Mouse (Mus musculus): ENCODE measurements around the gene N4bp3. TPM values are rescaled to one million over a fixed set of nuclear protein-coding genes. Genes with fewer than 3 reads are reported as not detected.

Gene N4bp3
- polyA plus RNA-seq, 1 experiment = 9.1 TPM

DNA sequence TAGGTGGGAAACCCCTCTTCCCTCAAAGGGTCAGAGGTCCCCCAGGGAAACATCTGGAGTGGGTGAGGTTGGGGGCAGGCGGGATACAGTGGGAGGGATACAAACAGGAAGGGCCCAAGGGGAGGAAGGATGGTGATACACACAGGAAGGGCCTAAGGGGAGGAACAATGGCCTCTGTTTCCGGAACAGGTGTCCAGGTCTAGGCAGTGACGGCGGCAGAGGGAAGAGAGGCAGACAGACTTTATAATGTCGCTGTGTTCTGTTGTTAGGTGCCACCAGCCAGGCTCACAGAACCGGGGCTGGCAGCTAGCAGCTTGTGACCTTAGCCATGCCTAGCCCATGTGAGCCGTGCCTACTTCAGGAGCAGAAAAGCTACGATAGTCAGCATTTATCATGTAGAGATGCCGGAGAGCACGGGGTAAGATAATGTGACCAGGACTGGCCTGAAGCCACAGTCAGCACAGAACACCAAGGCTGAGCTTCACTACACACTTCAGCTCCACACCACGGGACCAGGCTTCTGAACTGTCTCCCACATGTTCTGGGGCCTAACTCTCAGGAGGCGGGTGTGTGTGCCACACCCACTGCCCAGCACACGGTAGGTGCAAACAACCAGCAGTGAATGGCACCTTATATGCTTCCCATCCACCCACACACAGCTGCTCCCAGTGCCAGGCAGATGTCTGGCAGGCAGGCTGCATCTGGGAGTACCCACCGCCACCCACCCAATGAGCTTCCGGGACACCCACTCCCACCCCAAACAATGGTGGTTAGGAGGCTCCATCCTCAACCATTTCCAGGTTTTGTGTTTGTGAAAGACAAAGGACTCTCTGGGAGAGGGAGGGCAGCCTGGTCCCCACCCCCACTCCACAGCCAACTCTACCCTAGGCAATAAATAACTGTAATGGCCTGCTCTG lies 3.6 kb downstream of the N4bp3 start:
- Histone ChIP-seq H3K27ac (ENCODE audit: insufficient read depth, low read length) (0 out of 2 replicates have a peak overlapping the region, but pooled peaks have one; percentile 32), H3K4me3 (ENCODE audit: insufficient read depth, low read length) (no peak overlapping the region), H3K4me1 (ENCODE audit: control insufficient read depth, insufficient read depth, low read length) (peaks cover 2% of the 10 kb centered on the region; the same call in 1 of the 2 replicates)
- TF ChIP-seq CTCF (IDR thresholded peaks at IDR 0.05; ENCODE audit: extremely low read depth, insufficient read depth, low read length) (no peak), POLR2A (IDR thresholded peaks at IDR 0.05; ENCODE audit: extremely low read depth, insufficient read depth, low read length) (no peak)

DNA sequence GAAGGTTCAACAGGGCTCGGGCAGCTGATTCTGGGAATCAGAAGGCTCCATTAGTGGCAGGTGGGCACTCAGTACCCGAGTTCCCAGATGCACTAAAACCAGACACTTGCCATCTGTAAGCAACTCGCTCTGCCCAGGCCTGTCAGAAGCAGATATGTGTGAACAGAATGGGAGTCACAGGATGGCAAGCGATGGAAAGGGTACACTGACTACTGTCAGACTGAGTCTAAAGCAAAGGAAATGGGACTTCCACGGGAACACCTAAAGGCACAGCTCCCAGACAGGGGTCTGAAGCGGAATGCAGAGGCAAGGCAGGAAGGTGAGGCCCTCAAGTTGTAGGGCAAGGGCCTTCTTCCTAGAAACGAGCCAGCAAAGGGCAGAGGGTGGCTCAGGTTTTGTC lies 4.4 kb downstream of the N4bp3 start:
- TF ChIP-seq POLR2A (IDR thresholded peaks at IDR 0.05; ENCODE audit: extremely low read depth, insufficient read depth, low read length) = no peak
- TF ChIP-seq CTCF (IDR thresholded peaks at IDR 0.05; ENCODE audit: extremely low read depth, insufficient read depth, low read length) = no peak
- no peak overlapping the region for H3K27ac ChIP-seq (ENCODE audit: insufficient read depth, low read length)

DNA sequence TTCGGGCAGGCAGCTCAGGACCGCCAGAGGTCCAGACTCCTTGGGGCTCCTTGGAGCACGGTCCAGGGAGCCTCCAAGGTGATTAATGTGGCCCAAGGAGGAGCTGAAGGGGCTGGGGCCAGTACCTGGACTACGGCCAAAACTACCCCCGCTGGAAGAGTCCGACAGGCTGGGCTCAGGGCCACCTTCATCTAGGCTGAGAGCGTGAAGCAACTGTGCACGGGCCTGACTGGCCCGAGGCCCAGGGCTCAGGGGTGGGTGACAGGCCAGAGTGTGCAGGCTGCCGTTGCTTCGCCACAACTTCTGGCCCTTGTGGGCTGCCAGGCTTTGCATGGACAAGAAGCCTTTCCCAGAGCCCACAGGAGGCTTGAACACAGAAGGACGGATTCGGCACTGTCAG lies 5.3 kb downstream of the N4bp3 start:
- peaks cover 2% of the 10 kb centered on the region; the same call in 1 of the 2 replicates for H3K4me1 ChIP-seq (ENCODE audit: control insufficient read depth, insufficient read depth, low read length)
- TF ChIP-seq CTCF (IDR thresholded peaks at IDR 0.05; ENCODE audit: extremely low read depth, insufficient read depth, low read length) = no peak
- no peak for TF ChIP-seq POLR2A (IDR thresholded peaks at IDR 0.05; ENCODE audit: extremely low read depth, insufficient read depth, low read length)
- no peak overlapping the region for H3K27ac ChIP-seq (ENCODE audit: insufficient read depth, low read length)
- no peak overlapping the region for H3K4me3 ChIP-seq (ENCODE audit: insufficient read depth, low read length)

More for the DNA sequence above, 4.4 kb downstream of the N4bp3 start:
- H3K4me3 ChIP-seq (ENCODE audit: insufficient read depth, low read length) = no peak overlapping the region
- peaks cover 2% of the 10 kb centered on the region; the same call in 1 of the 2 replicates for H3K4me1 ChIP-seq (ENCODE audit: control insufficient read depth, insufficient read depth, low read length)

DNA sequence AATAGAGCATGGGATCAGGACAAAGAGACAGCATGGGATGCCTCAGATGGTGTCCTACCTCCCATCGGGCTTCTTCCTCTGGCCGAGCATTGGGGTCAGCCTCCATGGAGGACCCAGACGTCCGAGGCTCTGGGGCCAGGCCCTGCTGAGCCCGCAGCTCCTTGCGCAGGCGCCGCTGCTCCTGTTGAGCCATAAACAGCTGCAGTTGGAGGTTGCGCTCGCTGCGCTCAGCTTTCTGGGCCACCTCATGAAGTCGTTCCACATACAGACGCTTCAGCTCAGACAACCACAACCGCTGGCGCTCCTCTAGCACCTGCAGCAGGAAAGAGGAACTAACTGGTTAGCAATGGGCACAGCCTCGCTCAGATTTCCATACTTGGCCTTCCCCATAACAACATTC lies 6.4 kb downstream of the N4bp3 start:
- no peak for TF ChIP-seq POLR2A (IDR thresholded peaks at IDR 0.05; ENCODE audit: extremely low read depth, insufficient read depth, low read length)
- no peak for TF ChIP-seq CTCF (IDR thresholded peaks at IDR 0.05; ENCODE audit: extremely low read depth, insufficient read depth, low read length)
- Histone ChIP-seq H3K4me1 (ENCODE audit: control insufficient read depth, insufficient read depth, low read length) (peaks cover 2% of the 10 kb centered on the region; the same call in 1 of the 2 replicates), H3K4me3 (ENCODE audit: insufficient read depth, low read length) (no peak overlapping the region), H3K27ac (ENCODE audit: insufficient read depth, low read length) (no peak overlapping the region)

DNA sequence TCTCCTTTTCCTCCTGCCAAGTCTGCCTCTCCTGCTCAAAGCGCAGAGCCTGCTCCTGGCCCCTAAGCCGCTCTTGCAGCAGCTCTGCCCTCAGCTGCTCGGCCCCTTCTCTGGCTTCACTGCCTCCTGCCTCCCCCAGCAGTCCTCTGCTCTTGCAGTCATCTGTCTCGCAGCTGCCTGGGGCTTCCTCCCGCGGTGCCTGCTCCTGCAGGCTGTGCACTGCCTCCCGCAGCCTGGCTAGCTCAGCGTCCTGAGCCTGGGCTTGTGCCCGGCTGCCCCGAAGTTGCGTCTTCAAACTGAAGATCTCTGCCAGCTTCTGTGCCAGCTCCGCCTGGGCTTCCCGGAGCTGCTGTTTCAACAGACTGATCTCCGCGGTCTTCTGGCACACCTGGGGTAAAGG lies 6.9 kb downstream of the N4bp3 start:
- Histone ChIP-seq H3K4me3 (ENCODE audit: insufficient read depth, low read length) (no peak overlapping the region), H3K4me1 (ENCODE audit: control insufficient read depth, insufficient read depth, low read length) (peaks cover 2% of the 10 kb centered on the region; the same call in 1 of the 2 replicates), H3K27ac (ENCODE audit: insufficient read depth, low read length) (no peak overlapping the region)
- no peak for TF ChIP-seq CTCF (IDR thresholded peaks at IDR 0.05; ENCODE audit: extremely low read depth, insufficient read depth, low read length)
- TF ChIP-seq POLR2A (IDR thresholded peaks at IDR 0.05; ENCODE audit: extremely low read depth, insufficient read depth, low read length) = no peak

DNA sequence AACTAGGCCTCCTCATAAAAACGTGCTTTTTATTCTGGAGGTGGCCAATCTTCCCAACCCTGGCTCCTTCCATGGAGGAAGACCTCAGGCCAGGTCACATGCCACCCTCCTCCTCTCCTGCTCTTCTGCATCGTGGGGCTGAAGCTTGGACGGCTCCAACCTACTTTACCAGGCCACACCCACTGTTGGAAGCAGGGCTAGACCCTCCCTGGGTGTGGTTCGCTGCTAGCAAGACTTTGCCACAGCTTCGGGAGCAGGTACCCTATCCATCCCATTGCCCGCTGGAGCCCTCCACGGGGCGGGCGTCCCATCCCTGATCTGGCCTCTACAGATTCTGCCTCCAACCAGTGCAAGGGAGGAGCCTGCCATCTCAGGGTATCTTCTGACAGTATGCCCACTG lies 7.4 kb downstream of the N4bp3 start:
- TF ChIP-seq POLR2A (IDR thresholded peaks at IDR 0.05; ENCODE audit: extremely low read depth, insufficient read depth, low read length) (no peak), CTCF (IDR thresholded peaks at IDR 0.05; ENCODE audit: extremely low read depth, insufficient read depth, low read length) (no peak)
- H3K27ac ChIP-seq (ENCODE audit: insufficient read depth, low read length) = no peak overlapping the region
- peaks cover 2% of the 10 kb centered on the region; the same call in 1 of the 2 replicates for H3K4me1 ChIP-seq (ENCODE audit: control insufficient read depth, insufficient read depth, low read length)
- no peak overlapping the region for H3K4me3 ChIP-seq (ENCODE audit: insufficient read depth, low read length)

DNA sequence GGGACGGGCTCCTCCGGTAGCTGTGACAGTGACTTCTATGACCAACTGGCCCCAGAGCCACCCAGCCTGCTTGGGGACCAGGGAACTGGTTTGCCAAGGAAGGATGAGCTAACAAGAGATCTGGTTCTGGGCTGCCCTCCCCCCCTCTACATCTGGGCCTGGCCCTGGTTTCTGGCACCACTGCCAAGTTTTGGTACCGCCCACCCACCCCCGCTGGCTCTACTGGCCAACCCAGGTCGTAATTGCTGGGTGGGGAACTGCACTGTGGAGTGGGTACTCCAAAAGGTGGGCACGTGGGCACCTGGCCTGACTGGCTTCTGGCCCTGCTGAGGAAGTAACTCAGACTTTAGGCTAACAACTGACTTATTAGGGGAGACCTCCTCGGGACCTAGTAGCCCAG lies 9.9 kb downstream of the N4bp3 start:
- Histone ChIP-seq H3K4me1 (ENCODE audit: control insufficient read depth, insufficient read depth, low read length) (0 out of 2 replicates have a peak, but pooled peaks cover 1% of the 10 kb centered on the region), H3K27ac (ENCODE audit: insufficient read depth, low read length) (no peak overlapping the region), H3K4me3 (ENCODE audit: insufficient read depth, low read length) (no peak overlapping the region)
- no peak for TF ChIP-seq CTCF (IDR thresholded peaks at IDR 0.05; ENCODE audit: extremely low read depth, insufficient read depth, low read length)
- TF ChIP-seq POLR2A (IDR thresholded peaks at IDR 0.05; ENCODE audit: extremely low read depth, insufficient read depth, low read length) = no peak

DNA sequence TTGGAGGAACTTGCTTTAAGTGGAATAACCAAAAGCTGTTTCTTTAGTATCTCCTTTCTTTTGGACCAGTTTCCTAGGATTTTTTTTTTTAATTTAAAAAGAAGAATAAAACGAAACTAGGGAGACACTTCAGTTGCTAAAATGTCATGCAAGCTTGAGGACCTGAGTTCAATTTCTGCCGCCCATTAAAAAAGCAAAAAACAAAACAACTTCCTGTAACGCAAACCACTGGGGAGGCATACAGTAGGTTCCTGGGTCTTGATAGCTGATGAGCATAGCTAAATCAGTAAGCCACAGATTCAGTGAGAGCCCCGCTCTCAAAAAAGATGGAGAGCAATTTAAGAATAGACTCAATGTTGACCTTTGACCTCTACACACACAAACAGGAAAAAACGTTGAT lies 12.1 kb downstream of the N4bp3 start:
- Histone ChIP-seq H3K4me1 (ENCODE audit: control insufficient read depth, insufficient read depth, low read length) (0 out of 2 replicates have a peak, but pooled peaks cover 1% of the 10 kb centered on the region), H3K4me3 (ENCODE audit: insufficient read depth, low read length) (no peak overlapping the region), H3K27ac (ENCODE audit: insufficient read depth, low read length) (no peak overlapping the region)
- TF ChIP-seq CTCF (IDR thresholded peaks at IDR 0.05; ENCODE audit: extremely low read depth, insufficient read depth, low read length) (no peak), POLR2A (IDR thresholded peaks at IDR 0.05; ENCODE audit: extremely low read depth, insufficient read depth, low read length) (no peak)

DNA sequence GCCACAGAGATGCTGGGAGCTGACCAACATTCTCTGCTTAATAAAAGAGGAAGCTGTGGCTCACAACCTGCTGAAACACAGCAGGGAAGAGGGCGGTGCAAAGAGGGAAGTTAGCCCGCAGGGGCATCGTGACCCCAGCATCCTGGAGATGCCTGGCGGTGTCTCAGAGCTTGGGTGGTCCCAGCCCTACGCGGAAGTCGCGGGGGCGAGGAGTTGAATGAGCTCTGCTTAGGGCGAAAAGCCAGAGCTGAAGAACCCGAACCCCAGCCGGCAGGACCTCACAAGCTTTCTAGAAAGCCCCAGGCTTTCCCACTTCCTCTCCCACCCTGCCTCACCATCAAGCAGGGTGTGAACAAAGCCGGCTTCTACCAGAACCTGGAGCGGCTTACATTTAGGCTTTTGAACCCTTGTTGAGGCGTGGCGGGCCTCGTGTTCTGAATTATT lies 12.6 kb downstream of the N4bp3 start:
- no peak overlapping the region for H3K4me3 ChIP-seq (ENCODE audit: insufficient read depth, low read length)
- TF ChIP-seq POLR2A (IDR thresholded peaks at IDR 0.05; ENCODE audit: extremely low read depth, insufficient read depth, low read length) (no peak), CTCF (IDR thresholded peaks at IDR 0.05; ENCODE audit: extremely low read depth, insufficient read depth, low read length) (no peak)
- H3K27ac ChIP-seq (ENCODE audit: insufficient read depth, low read length) = peak overlapping the region; percentile 32; the same call in 1 of the 2 replicates
- H3K4me1 ChIP-seq (ENCODE audit: control insufficient read depth, insufficient read depth, low read length) = 0 out of 2 replicates have a peak, but pooled peaks cover 1% of the 10 kb centered on the region

DNA sequence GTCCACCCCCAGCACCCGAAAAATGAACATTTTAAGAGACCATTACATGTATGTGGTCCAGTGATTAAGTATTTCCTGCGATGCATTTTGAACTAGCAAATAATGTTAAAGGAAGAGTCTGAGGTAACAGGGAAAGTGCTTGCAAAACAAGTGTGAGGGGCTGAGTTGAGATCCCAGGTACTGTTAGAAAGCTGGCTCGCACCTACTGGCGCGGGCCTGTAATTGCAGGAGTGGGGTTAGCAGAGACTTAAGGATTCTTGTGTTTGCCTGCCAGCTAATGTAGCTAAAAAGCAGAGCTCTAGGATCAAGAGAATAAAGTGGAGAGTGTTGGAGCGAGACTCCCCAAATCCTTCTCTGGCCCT lies 14.3 kb downstream of the N4bp3 start:
- Histone ChIP-seq H3K4me1 (ENCODE audit: control insufficient read depth, insufficient read depth, low read length) (peaks cover 3% of the 10 kb centered on the region; the same call in 1 of the 2 replicates), H3K27ac (ENCODE audit: insufficient read depth, low read length) (peak overlapping the region; percentile 68), H3K4me3 (ENCODE audit: insufficient read depth, low read length) (peak overlapping the region; percentile 72)
- TF ChIP-seq CTCF (IDR thresholded peaks at IDR 0.05; ENCODE audit: extremely low read depth, insufficient read depth, low read length) (peak; percentile 59), POLR2A (IDR thresholded peaks at IDR 0.05; ENCODE audit: extremely low read depth, insufficient read depth, low read length) (no peak)
